26 mouse cellular contexts compared by ENCODE assay signal in genomic region chr10:90740956-90741355, GRCm38 (mm10).
"Had no signal": no experiment of that assay in that cellular context is flagged by ENCODE, and none has a peak within 500 bp of the region (broad histone marks: within the 10 kb centered on the region; RNA-seq: fewer than 3 reads in every experiment).

No protein-coding gene starts in this region.

- H3K4me2 ChIP-seq: heart, embryonic 12.5 days; hindbrain, embryonic 12.5 days; hindbrain, embryonic 15.5 days; intestine, embryonic 15.5 days; limb, embryonic 12.5 days; liver, embryonic 11.5 days; liver, embryonic 13.5 days; liver, embryonic 15.5 days had no signal

- H3K4me1 ChIP-seq: heart, embryonic 10.5 days; heart, embryonic 12.5 days; hindbrain, embryonic 10.5 days; hindbrain, embryonic 12.5 days; hindbrain, embryonic 15.5 days; intestine, embryonic 15.5 days; limb, embryonic 10.5 days; limb, embryonic 12.5 days; liver, embryonic 13.5 days; liver, embryonic 15.5 days had no signal

- ATAC-seq: inflammation-experienced regulatory T-cells, adult 6 months; intestine, embryonic 15.5 days; intestine, postnatal 0 days had no signal

- H3K36me3 ChIP-seq: heart, embryonic 10.5 days; heart, embryonic 12.5 days; hindbrain, embryonic 10.5 days; hindbrain, embryonic 12.5 days; hindbrain, embryonic 15.5 days; intestine, embryonic 15.5 days; limb, embryonic 10.5 days; limb, embryonic 12.5 days; liver, embryonic 13.5 days; liver, embryonic 15.5 days had no signal

- DNase-seq: gastrocnemius, adult 2 months; gastrocnemius, postnatal 10 days; gastrocnemius, postnatal 25 days; heart, adult 18-20 months; heart, postnatal 10 days; heart, postnatal 4 days; kidney, adult 18-20 months; kidney, adult 8-10 months; kidney, postnatal 10 days; kidney, postnatal 25 days; kidney, postnatal 4 days; layer of hippocampus, adult 9-11 months; liver; liver, embryonic 13.5 days had no signal

- H3K27ac ChIP-seq: gastrocnemius, adult 2 months; heart, embryonic 10.5 days; hindbrain, embryonic 10.5 days; hindbrain, embryonic 12.5 days; hindbrain, embryonic 15.5 days; intestine, embryonic 15.5 days; limb, embryonic 10.5 days; limb, embryonic 12.5 days; liver, embryonic 13.5 days; liver, embryonic 15.5 days had no signal

- H3K9ac ChIP-seq: heart, embryonic 12.5 days; hindbrain, embryonic 12.5 days; hindbrain, embryonic 15.5 days; intestine, embryonic 15.5 days; limb, embryonic 12.5 days; liver, embryonic 13.5 days; liver, embryonic 15.5 days had no signal

- H3K9me3 ChIP-seq: heart, embryonic 10.5 days; heart, embryonic 12.5 days; hindbrain, embryonic 10.5 days; hindbrain, embryonic 12.5 days; hindbrain, embryonic 15.5 days; intestine, embryonic 15.5 days; limb, embryonic 10.5 days; limb, embryonic 12.5 days; liver, embryonic 13.5 days; liver, embryonic 15.5 days had no signal

- H3K27me3 ChIP-seq: heart, embryonic 12.5 days; hindbrain, embryonic 12.5 days; hindbrain, embryonic 15.5 days; intestine, embryonic 15.5 days; limb, embryonic 12.5 days; liver, embryonic 13.5 days; liver, embryonic 15.5 days had no signal

- H3K4me3 ChIP-seq: gastrocnemius, adult 2 months; heart, embryonic 10.5 days; heart, embryonic 12.5 days; hindbrain, embryonic 10.5 days; hindbrain, embryonic 12.5 days; hindbrain, embryonic 15.5 days; intestine, embryonic 15.5 days; limb, embryonic 10.5 days; limb, embryonic 12.5 days; liver, embryonic 13.5 days; liver, embryonic 15.5 days had no signal
